Mouse (Mus musculus) stomach, embryonic 14.5 days (tissue): ENCODE data around the gene Pptc7. TPM values are rescaled to one million over a fixed set of nuclear protein-coding genes. Genes with fewer than 3 reads are reported as not detected.

ENCODE experiments used
- ATAC-seq: fragments of 200-750 bp; cut with Nextera tagmentation; 2 replicates; pipeline ENCODE4 v1.8.0; 2017; ENCODE audit warnings: low read depth, moderate TSS enrichment; ENCODE audit not compliant: insufficient number of reproducible peaks, insufficient read depth, low FRiP score
- H3K27ac ChIP-seq: fragments of 300-500 bp; sonication (generic); 2 replicates; pipeline ENCODE4 v1.5.1; 2014; ENCODE audit warnings: mild to moderate bottlenecking, low read length, moderate library complexity, mixed read lengths
- H3K27me3 ChIP-seq: fragments of 300-500 bp; sonication (generic); 2 replicates; pipeline ENCODE4 v1.6.1; 2014; ENCODE audit warnings: low read length, control low read depth, mixed read lengths; ENCODE audit not compliant: control insufficient read depth, insufficient read depth
- H3K36me3 ChIP-seq: fragments of 300-500 bp; sonication (generic); 2 replicates; pipeline ENCODE4 v1.6.1; 2014; ENCODE audit warnings: mild to moderate bottlenecking, control low read depth, low read length, moderate library complexity, mixed read lengths; ENCODE audit not compliant: control insufficient read depth, insufficient read depth
- H3K4me1 ChIP-seq: fragments of 300-500 bp; sonication (generic); 2 replicates; pipeline ENCODE4 v1.6.1; 2014; ENCODE audit warnings: low read length, control low read depth, mixed read lengths; ENCODE audit not compliant: control insufficient read depth, insufficient read depth
- H3K4me2 ChIP-seq: fragments of 300-500 bp; sonication (generic); replicated peaks from 2 replicates; pipeline ENCODE4 v1.6.1; 2014; ENCODE audit warnings: low read depth, low read length, control low read depth
- H3K4me3 ChIP-seq: fragments of 300-500 bp; sonication (generic); 2 replicates; pipeline ENCODE4 v1.5.1; 2014; ENCODE audit warnings: low read depth, low read length, control low read depth
- H3K9ac ChIP-seq: fragments of 300-500 bp; sonication (generic); replicated peaks from 2 replicates; pipeline ENCODE4 v1.6.1; 2014; ENCODE audit warnings: low read depth, mild to moderate bottlenecking, control low read depth, low read length, moderate library complexity, mixed read lengths
- H3K9me3 ChIP-seq: fragments of 300-500 bp; sonication (generic); 2 replicates; pipeline ENCODE4 v1.6.1; 2016; ENCODE audit warnings: low read depth, low read length, control low read depth; ENCODE audit not compliant: control insufficient read depth
- WGBS: fragments of 180-500 bp; shearing (Covaris S2); extraction: QIAGEN DNeasy Blood & Tissue Kit; methylation state at CpG from one replicate; pipeline ENCODE4 v1.1.7; 2014; 5-methylcytosine and 5-hydroxymethylcytosine counted together
- polyA plus RNA-seq: library from polyadenylated mRNA; unstranded; fragments of >200 nt; fragmentation: Nextera tagmentation; extraction: Ambion mirVana; gene quantifications from 2 replicates; pipeline ENCODE4 v1.2.1, GENCODE M21; 2014

Pptc7 gene
- polyA plus RNA-seq = 11.3 and 11.8 TPM in 2 replicates

GRCm38 (mm10) chr5:122284183-122285028 is at the start of gene Pptc7:
Gene Pptc7, plus strand, starts transcription at chr5:122284365.
- under 1% methylated on average over 81 of the region's 114 CpGs for WGBS
- Histone ChIP-seq H3K9ac (peak within 1 kb of the TSS; percentile 78), H3K4me1 (peaks cover 19% of the 10 kb centered on the region), H3K4me2 (peak within 1 kb of the TSS; percentile 99), H3K27ac (peak within 1 kb of the TSS; percentile 48), H3K4me3 (peak within 1 kb of the TSS; percentile 91), H3K27me3 (no peaks in the 10 kb centered on the region), H3K9me3 (no peaks in the 10 kb centered on the region), H3K36me3 (no peaks in the 10 kb centered on the region)
- peak; percentile 92 for ATAC-seq

- peak overlapping the region; percentile 41; the same call in 1 of the 2 replicates for H3K27ac ChIP-seq
- H3K27me3 ChIP-seq = no peaks in the 10 kb centered on the region
- ATAC-seq = no peak
- no peak overlapping the region for H3K4me2 ChIP-seq
- no peak overlapping the region for H3K9ac ChIP-seq
- H3K4me1 ChIP-seq = peaks cover 6% of the 10 kb centered on the region; the same call in 1 of the 2 replicates
- no peak overlapping the region for H3K4me3 ChIP-seq
- no peaks in the 10 kb centered on the region for H3K9me3 ChIP-seq
- WGBS = 54% methylated on average over 9 of the region's 9 CpGs
- no peaks in the 10 kb centered on the region; the same call in 1 of the 2 replicates for H3K36me3 ChIP-seq
Measured at GRCm38 (mm10) chr5:122235196-122235836, 48.8 kb upstream of the Pptc7 start.

DNA sequence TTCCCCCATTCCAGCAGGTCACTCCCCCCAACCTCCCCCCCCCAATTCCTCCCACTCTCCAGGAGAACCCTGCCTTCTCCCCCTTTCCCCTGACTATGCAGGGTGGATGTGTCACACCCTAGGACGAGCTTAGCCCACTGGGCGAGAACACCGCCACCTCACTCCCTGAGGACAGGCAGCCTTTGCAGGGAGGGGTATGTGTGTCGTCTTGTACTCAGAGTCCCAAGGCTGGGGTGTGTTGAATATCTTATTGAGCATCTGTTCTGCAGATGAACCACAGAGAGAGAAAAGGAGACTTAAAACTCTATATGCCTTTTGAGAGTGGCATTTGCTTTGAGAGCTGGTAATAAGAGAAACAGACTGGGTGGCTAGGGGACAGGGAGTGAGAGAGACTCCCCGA is 47.0 kb upstream of the Pptc7 start:
- Histone ChIP-seq H3K36me3 (peaks cover 9% of the 10 kb centered on the region), H3K9me3 (no peaks in the 10 kb centered on the region), H3K4me2 (no peak overlapping the region), H3K9ac (no peak overlapping the region), H3K27me3 (no peaks in the 10 kb centered on the region), H3K27ac (no peak overlapping the region), H3K4me1 (peaks cover 6% of the 10 kb centered on the region; the same call in 1 of the 2 replicates), H3K4me3 (no peak overlapping the region)
- ATAC-seq = no peak
- 66% methylated on average over 5 of the region's 5 CpGs for WGBS

DNA sequence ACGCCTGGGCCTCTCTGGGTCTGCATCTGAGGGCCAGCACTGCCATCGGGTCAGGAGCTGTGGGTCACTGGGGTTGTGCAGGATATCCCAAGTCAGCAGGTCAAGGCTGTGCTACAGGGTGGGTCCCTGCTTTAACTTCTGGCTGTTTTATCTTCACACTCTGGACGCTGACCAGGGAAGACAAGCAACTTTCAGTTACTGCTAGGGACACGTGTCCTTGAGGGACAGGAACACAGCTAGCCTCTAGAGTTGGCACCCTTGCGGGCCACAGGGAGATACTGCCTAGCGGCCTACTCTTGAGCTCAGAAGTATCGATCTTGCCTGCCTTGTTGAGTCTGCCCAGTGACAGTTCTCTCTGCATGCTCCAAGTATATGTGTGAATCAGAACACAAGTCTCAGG is 44.5 kb upstream of the Pptc7 start:
- ATAC-seq = no peak
- peaks cover 6% of the 10 kb centered on the region; the same call in 1 of the 2 replicates for H3K4me1 ChIP-seq
- H3K27me3 ChIP-seq = no peaks in the 10 kb centered on the region
- no peaks in the 10 kb centered on the region for H3K9me3 ChIP-seq
- no peak overlapping the region for H3K27ac ChIP-seq
- peaks cover 9% of the 10 kb centered on the region for H3K36me3 ChIP-seq
- no peak overlapping the region for H3K9ac ChIP-seq
- 87% methylated on average over 7 of the region's 7 CpGs for WGBS
- H3K4me2 ChIP-seq = no peak overlapping the region
- H3K4me3 ChIP-seq = no peak overlapping the region

DNA sequence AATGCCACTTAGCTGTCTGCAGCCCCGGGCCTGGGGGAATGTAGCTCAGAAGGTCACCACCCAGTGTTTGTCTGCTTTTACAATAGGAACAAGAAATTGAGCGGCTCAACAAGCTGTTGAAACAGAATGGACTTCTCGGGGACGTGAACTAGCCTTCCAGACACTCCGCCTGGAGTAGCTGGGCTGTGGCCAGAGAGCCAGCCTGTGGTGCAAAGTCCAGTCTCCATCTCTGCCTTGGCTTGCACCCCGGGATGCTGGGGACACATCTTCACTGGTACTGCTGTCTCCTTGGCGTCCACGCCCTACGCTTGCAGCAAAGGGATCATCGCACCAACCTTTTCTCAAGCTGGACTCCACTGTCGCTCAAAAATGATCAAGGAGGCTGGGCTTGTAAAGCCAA is 43.6 kb upstream of the Pptc7 start:
- peaks cover 9% of the 10 kb centered on the region for H3K36me3 ChIP-seq
- H3K4me1 ChIP-seq = no peaks in the 10 kb centered on the region
- WGBS = 88% methylated on average over 11 of the region's 11 CpGs
- no peak overlapping the region for H3K4me2 ChIP-seq
- H3K9ac ChIP-seq = no peak overlapping the region
- no peak overlapping the region for H3K4me3 ChIP-seq
- H3K9me3 ChIP-seq = no peaks in the 10 kb centered on the region
- ATAC-seq = no peak
- H3K27ac ChIP-seq = no peak overlapping the region
- no peaks in the 10 kb centered on the region for H3K27me3 ChIP-seq

- Histone ChIP-seq H3K27ac (no peak overlapping the region), H3K4me3 (no peak overlapping the region), H3K27me3 (no peaks in the 10 kb centered on the region), H3K9ac (no peak overlapping the region), H3K36me3 (peaks cover 9% of the 10 kb centered on the region), H3K4me1 (no peaks in the 10 kb centered on the region), H3K9me3 (no peaks in the 10 kb centered on the region), H3K4me2 (no peak overlapping the region)
- ATAC-seq = no peak
- whole genome bisulfite sequencing = 67% methylated on average over 1 of the region's 1 CpGs
Measured at GRCm38 (mm10) chr5:122240989-122241388, 43.2 kb upstream of the Pptc7 start.

DNA sequence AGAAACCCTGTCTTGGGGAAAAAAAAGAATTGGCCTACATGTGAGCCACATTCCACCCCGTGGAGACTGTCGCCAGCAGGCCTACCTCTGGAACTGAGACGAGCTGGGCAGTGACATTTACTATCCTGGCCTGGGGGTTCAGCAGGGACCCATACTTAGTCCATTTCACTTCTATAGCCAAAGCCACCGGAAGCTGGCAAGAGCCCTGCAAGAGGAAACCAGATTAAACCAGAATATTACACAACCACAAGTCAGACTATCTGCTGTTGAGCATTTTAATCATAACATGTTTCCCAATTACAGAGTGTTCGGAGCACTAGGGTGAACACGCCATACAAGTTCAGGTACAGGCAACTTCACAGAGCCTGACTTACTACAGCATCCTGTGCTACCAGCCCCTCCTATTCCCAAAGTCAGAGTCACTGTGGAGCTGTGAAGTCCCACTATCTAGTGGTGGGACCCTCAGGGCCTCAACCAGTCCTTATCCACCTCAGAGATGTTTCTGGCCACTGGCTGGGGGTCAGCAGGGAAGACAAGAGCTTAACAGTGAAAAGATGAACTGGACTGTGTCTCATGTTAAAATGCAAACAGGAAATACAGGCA is 41.5 kb upstream of the Pptc7 start:
- Histone ChIP-seq H3K9ac (no peak overlapping the region), H3K36me3 (peaks cover 17% of the 10 kb centered on the region), H3K9me3 (no peaks in the 10 kb centered on the region), H3K27ac (no peak overlapping the region), H3K4me1 (no peaks in the 10 kb centered on the region), H3K4me3 (no peak overlapping the region), H3K4me2 (no peak overlapping the region), H3K27me3 (no peaks in the 10 kb centered on the region)
- no peak for ATAC-seq
- WGBS = 87% methylated on average over 6 of the region's 6 CpGs

DNA sequence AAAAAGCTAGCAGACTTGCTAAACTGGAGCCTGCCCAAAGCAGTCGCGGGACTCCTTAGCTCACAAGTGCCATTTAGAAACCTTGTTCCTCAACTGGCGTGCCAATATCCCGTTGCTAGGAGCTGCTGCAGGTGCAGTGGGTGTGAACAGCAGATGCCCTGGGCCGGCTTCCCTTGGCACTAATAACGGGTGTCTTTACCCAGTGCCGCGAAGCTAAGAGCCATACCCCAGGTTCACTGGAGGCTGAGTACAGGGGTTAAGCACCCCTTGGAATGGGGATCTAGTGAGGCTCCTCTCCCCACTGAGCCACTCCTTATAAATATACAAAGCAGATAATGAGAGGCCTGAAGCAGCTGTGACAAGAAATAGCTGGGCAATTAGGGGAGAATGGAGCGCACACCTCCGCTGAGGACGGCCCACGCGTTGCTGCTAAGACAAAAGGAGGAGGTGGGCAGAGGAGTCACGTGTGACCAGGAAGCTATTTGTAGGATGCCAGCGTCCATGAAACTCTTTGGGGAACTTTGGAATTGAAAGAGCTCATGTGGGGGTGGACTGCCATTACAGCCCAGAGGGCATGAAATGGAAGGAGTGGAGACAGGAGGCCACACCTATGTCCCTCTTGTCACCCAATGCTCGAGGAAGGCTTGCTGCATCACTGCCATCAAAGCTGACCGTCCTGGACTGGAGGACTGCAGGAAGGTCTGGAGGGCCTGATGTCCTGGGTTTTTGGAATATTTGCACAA is 40.2 kb upstream of the Pptc7 start:
- Histone ChIP-seq H3K4me2 (no peak overlapping the region), H3K9me3 (no peaks in the 10 kb centered on the region), H3K27me3 (no peaks in the 10 kb centered on the region), H3K4me1 (no peaks in the 10 kb centered on the region), H3K4me3 (no peak overlapping the region), H3K27ac (no peak overlapping the region), H3K9ac (no peak overlapping the region), H3K36me3 (peaks cover 23% of the 10 kb centered on the region)
- 91% methylated on average over 17 of the region's 17 CpGs for WGBS
- ATAC-seq = no peak
